Mouse (Mus musculus): Measurements from ENCODE around the gene Spa17.

Spa17 gene

DNA sequence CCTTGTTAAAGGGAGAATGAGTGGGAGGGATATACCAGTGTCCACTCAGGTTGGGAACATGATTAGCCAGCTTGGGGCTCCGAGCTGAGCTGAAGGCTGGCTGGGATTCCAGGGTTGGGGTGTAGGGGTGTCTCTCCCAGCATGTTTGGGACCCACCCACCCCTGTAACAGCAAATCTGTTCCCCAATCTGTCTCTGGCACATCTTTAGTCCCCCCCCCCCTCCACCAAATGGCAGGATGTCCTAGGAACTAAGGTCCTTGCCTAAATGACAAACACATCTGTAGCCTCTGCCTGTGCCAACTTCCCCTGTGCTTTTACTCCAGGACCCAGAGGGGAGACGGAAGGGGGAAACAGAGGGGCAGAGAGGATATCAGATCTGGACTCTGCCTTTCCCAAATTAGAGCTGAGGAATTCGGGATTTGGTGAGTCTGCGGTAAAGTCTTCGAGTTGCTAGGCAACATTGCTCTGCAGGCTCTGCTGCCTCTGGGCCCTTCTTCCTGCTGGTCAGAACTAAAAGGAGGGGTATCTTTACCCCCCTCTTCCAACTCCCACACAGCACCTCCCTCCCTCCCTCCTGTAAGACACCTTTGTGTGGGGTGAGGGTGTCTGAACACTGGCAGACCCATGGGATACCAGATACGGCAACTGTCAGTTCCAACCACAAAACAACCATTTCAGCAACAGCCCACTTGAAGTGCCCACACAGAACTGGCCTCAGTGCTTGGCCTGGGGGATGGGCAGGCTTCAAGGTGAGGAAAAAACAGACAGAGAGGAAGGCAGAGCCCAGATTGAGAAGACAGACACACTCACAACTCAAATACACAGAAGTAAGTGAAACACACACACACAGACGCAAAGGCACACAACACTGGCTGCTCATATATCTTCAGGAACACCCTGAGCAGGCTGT lies 58.4 kb downstream of the Spa17 start, which contains the start of gene Siae:
Siae (plus strand) TSS at position 861 of the 911 bp plus-strand sequence.
- DNase-seq = no peak

DNA sequence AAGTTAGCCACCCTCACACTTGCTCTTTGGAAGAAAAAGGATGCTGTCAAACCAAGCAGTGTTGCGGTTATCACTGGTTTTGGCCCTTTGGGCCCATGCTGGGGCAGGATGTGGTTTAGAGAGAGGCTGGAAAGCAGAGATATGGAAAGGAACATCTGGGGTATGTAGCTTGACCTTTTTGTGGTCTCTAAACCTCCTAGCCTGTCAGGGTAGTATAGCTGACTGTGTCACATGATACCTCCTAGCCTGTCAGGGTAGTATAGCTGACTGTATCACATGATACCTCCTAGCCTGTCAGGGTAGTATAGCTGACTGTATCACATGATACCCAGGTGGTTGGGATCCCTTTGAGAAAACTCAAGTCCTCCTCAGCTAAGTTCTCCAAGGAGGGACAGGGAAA lies 59.2 kb downstream of the Spa17 start:
- DNase-seq = no peak
